Mouse (Mus musculus): ENCODE data around the gene Hid1. TPM values are rescaled to one million over a fixed set of nuclear protein-coding genes. Genes with fewer than 3 reads are reported as not detected.
"Not testable (repeated sequence)": the region's sequence is repeated elsewhere in the genome, so short reads cannot be mapped to it uniquely, and the experiment has no call there.

Hid1 gene
- polyA plus RNA-seq, 1 experiment from 2014 or later, result 1.6 TPM

- H3K9me3 ChIP-seq (ENCODE audit: control insufficient read depth, low read length), result no peaks in the 10 kb centered on the region
- H3K36me3 ChIP-seq (ENCODE audit: control insufficient read depth, insufficient read depth, low read length), result peaks cover 4% of the 10 kb centered on the region; the same call in 1 of the 2 replicates
- no peak overlapping the region for H3K4me2 ChIP-seq (ENCODE audit: low read depth, severe bottlenecking)
- no peak for ATAC-seq (ENCODE audit: insufficient number of reproducible peaks, low FRiP score, low TSS enrichment, low read depth)
- no peaks in the 10 kb centered on the region for H3K4me1 ChIP-seq (ENCODE audit: control insufficient read depth, insufficient read depth, low read length)
- WGBS, result 76% methylated on average over 7 of the region's 7 CpGs
- no peak for DNase-seq (ENCODE audit: low spot score)
- H3K27ac ChIP-seq (replicated peaks; ENCODE audit: low read depth, low read length), result no peak overlapping the region
- no peak overlapping the region for H3K9ac ChIP-seq (ENCODE audit: low read length)
- no peaks in the 10 kb centered on the region for H3K27me3 ChIP-seq (ENCODE audit: control insufficient read depth, insufficient read depth, low read length)
- H3K4me3 ChIP-seq (ENCODE audit: low read depth, low read length), result no peak overlapping the region
Observed at GRCm38 (mm10) chr11:115398085-115398484, 30.5 kb upstream of the Hid1 start.

GRCm38 (mm10) chr11:115393721-115394325 lies 26.3 kb upstream of the Hid1 start:
- Histone ChIP-seq H3K4me3 (ENCODE audit: low read depth, low read length) (no peak overlapping the region), H3K9me3 (ENCODE audit: control insufficient read depth, low read length) (no peaks in the 10 kb centered on the region), H3K4me2 (ENCODE audit: low read depth, severe bottlenecking) (no peak overlapping the region), H3K36me3 (ENCODE audit: control insufficient read depth, insufficient read depth, low read length) (peaks cover 11% of the 10 kb centered on the region), H3K27ac (replicated peaks; ENCODE audit: low read depth, low read length) (no peak overlapping the region), H3K9ac (ENCODE audit: low read length) (no peak overlapping the region), H3K4me1 (ENCODE audit: control insufficient read depth, insufficient read depth, low read length) (no peaks in the 10 kb centered on the region), H3K27me3 (ENCODE audit: control insufficient read depth, insufficient read depth, low read length) (no peaks in the 10 kb centered on the region)
- 54% methylated on average over 34 of the region's 34 CpGs for WGBS
- ATAC-seq (ENCODE audit: insufficient number of reproducible peaks, low FRiP score, low TSS enrichment, low read depth), result no peak
- peak; percentile 36 for DNase-seq (ENCODE audit: low spot score)

GRCm38 (mm10) chr11:115391358-115391757 lies 23.8 kb upstream of the Hid1 start:
- H3K27ac ChIP-seq (replicated peaks; ENCODE audit: low read depth, low read length), result no peak overlapping the region
- H3K36me3 ChIP-seq (ENCODE audit: control insufficient read depth, insufficient read depth, low read length), result peaks cover 11% of the 10 kb centered on the region
- no peaks in the 10 kb centered on the region for H3K27me3 ChIP-seq (ENCODE audit: control insufficient read depth, insufficient read depth, low read length)
- no peak for DNase-seq (ENCODE audit: low spot score)
- WGBS, result 94% methylated on average over 7 of the region's 7 CpGs
- no peak overlapping the region for H3K4me2 ChIP-seq (ENCODE audit: low read depth, severe bottlenecking)
- no peak overlapping the region for H3K4me3 ChIP-seq (ENCODE audit: low read depth, low read length)
- no peak overlapping the region for H3K9ac ChIP-seq (ENCODE audit: low read length)
- no peak for ATAC-seq (ENCODE audit: insufficient number of reproducible peaks, low FRiP score, low TSS enrichment, low read depth)
- no peaks in the 10 kb centered on the region for H3K9me3 ChIP-seq (ENCODE audit: control insufficient read depth, low read length)
- H3K4me1 ChIP-seq (ENCODE audit: control insufficient read depth, insufficient read depth, low read length), result no peaks in the 10 kb centered on the region

- H3K9me3 ChIP-seq (ENCODE audit: control insufficient read depth, low read length); H3K4me3 ChIP-seq (ENCODE audit: low read depth, low read length); DNase-seq (ENCODE audit: low spot score); H3K36me3 ChIP-seq (ENCODE audit: control insufficient read depth, insufficient read depth, low read length); H3K4me2 ChIP-seq (ENCODE audit: low read depth, severe bottlenecking); H3K27ac ChIP-seq (replicated peaks; ENCODE audit: low read depth, low read length); H3K9ac ChIP-seq (ENCODE audit: low read length); ATAC-seq (ENCODE audit: insufficient number of reproducible peaks, low FRiP score, low TSS enrichment, low read depth); H3K27me3 ChIP-seq (ENCODE audit: control insufficient read depth, insufficient read depth, low read length): not testable (repeated sequence)
- H3K4me1 ChIP-seq (ENCODE audit: control insufficient read depth, insufficient read depth, low read length), result peaks cover 18% of the 10 kb centered on the region
- WGBS, result 82% methylated on average over 3 of the region's 3 CpGs
Observed at GRCm38 (mm10) chr11:115386859-115387258, 19.3 kb upstream of the Hid1 start.

- no peak overlapping the region for H3K27ac ChIP-seq (replicated peaks; ENCODE audit: low read depth, low read length)
Observed at GRCm38 (mm10) chr11:115384587-115384986, 17.0 kb upstream of the Hid1 start.

GRCm38 (mm10) chr11:115383701-115384474 lies 16.3 kb upstream of the Hid1 start:
- Histone ChIP-seq H3K27ac (replicated peaks; ENCODE audit: low read depth, low read length) (no peak overlapping the region), H3K9me3 (ENCODE audit: control insufficient read depth, low read length) (no peaks in the 10 kb centered on the region), H3K36me3 (ENCODE audit: control insufficient read depth, insufficient read depth, low read length) (no peaks in the 10 kb centered on the region), H3K27me3 (ENCODE audit: control insufficient read depth, insufficient read depth, low read length) (no peaks in the 10 kb centered on the region), H3K9ac (ENCODE audit: low read length) (no peak overlapping the region), H3K4me2 (ENCODE audit: low read depth, severe bottlenecking) (no peak overlapping the region), H3K4me3 (ENCODE audit: low read depth, low read length) (no peak overlapping the region), H3K4me1 (ENCODE audit: control insufficient read depth, insufficient read depth, low read length) (peaks cover 23% of the 10 kb centered on the region)
- ATAC-seq (ENCODE audit: insufficient number of reproducible peaks, low FRiP score, low TSS enrichment, low read depth), result no peak
- WGBS, result 68% methylated on average over 16 of the region's 16 CpGs
- DNase-seq (ENCODE audit: low spot score), result no peak

More at GRCm38 (mm10) chr11:115384587-115384986, 17.0 kb upstream of the Hid1 start:
- DNase-seq (ENCODE audit: low spot score) (no peak), ATAC-seq (ENCODE audit: insufficient number of reproducible peaks, low FRiP score, low TSS enrichment, low read depth) (no peak)
- peaks cover 23% of the 10 kb centered on the region for H3K4me1 ChIP-seq (ENCODE audit: control insufficient read depth, insufficient read depth, low read length)
- 76% methylated on average over 5 of the region's 5 CpGs for WGBS
- H3K36me3 ChIP-seq (ENCODE audit: control insufficient read depth, insufficient read depth, low read length), result no peaks in the 10 kb centered on the region
- no peaks in the 10 kb centered on the region for H3K9me3 ChIP-seq (ENCODE audit: control insufficient read depth, low read length)
- H3K9ac ChIP-seq (ENCODE audit: low read length), result no peak overlapping the region
- no peak overlapping the region for H3K4me3 ChIP-seq (ENCODE audit: low read depth, low read length)
- H3K27me3 ChIP-seq (ENCODE audit: control insufficient read depth, insufficient read depth, low read length), result no peaks in the 10 kb centered on the region
- H3K4me2 ChIP-seq (ENCODE audit: low read depth, severe bottlenecking), result no peak overlapping the region

GRCm38 (mm10) chr11:115382891-115383290 lies 15.3 kb upstream of the Hid1 start:
- DNase-seq (ENCODE audit: low spot score), result no peak
- H3K4me1 ChIP-seq (ENCODE audit: control insufficient read depth, insufficient read depth, low read length), result peaks cover 23% of the 10 kb centered on the region
- no peaks in the 10 kb centered on the region; the same call in 1 of the 2 replicates for H3K9me3 ChIP-seq (ENCODE audit: control insufficient read depth, low read length)
- ATAC-seq (ENCODE audit: insufficient number of reproducible peaks, low FRiP score, low TSS enrichment, low read depth), result no peak
- no peaks in the 10 kb centered on the region for H3K36me3 ChIP-seq (ENCODE audit: control insufficient read depth, insufficient read depth, low read length)
- no peaks in the 10 kb centered on the region for H3K27me3 ChIP-seq (ENCODE audit: control insufficient read depth, insufficient read depth, low read length)
- peak overlapping the region; percentile 88 for H3K9ac ChIP-seq (ENCODE audit: low read length)
- peak overlapping the region; percentile 62 for H3K4me3 ChIP-seq (ENCODE audit: low read depth, low read length)
- WGBS, result 18% methylated on average over 5 of the region's 5 CpGs
- H3K27ac ChIP-seq (replicated peaks; ENCODE audit: low read depth, low read length), result no peak overlapping the region
- peak overlapping the region; percentile 83 for H3K4me2 ChIP-seq (ENCODE audit: low read depth, severe bottlenecking)

- peak within 1 kb of the TSS; percentile 88 for H3K9ac ChIP-seq (ENCODE audit: low read length)
- H3K4me2 ChIP-seq (ENCODE audit: low read depth, severe bottlenecking), result peak within 1 kb of the TSS; percentile 83
- no peaks in the 10 kb centered on the region for H3K27me3 ChIP-seq (ENCODE audit: control insufficient read depth, insufficient read depth, low read length)
- peak within 1 kb of the TSS; percentile 62 for H3K4me3 ChIP-seq (ENCODE audit: low read depth, low read length)
- peak; percentile 91 for DNase-seq (ENCODE audit: low spot score)
- no peaks in the 10 kb centered on the region for H3K36me3 ChIP-seq (ENCODE audit: control insufficient read depth, insufficient read depth, low read length)
- no peaks in the 10 kb centered on the region; the same call in 1 of the 2 replicates for H3K9me3 ChIP-seq (ENCODE audit: control insufficient read depth, low read length)
- H3K27ac ChIP-seq (replicated peaks; ENCODE audit: low read depth, low read length), result peak within 1 kb of the TSS; percentile 37; the same call in 1 of the 2 replicates
- H3K4me1 ChIP-seq (ENCODE audit: control insufficient read depth, insufficient read depth, low read length), result peaks cover 23% of the 10 kb centered on the region
- under 1% methylated on average over 74 of the region's 76 CpGs for WGBS
- ATAC-seq (ENCODE audit: insufficient number of reproducible peaks, low FRiP score, low TSS enrichment, low read depth), result peak; percentile 85
Observed at GRCm38 (mm10) chr11:115381743-115382539, 14.4 kb upstream of the Hid1 start, which contains the start of gene Cdr2l. Gene Cdr2l (plus strand): TSS chr11:115381916.
